Mouse (Mus musculus) brain, embryonic 14.5 days (tissue): ENCODE measurements around the gene Ablim1.

ENCODE experiments used
- CTCF ChIP-seq: fragments of 200-500 bp; IDR thresholded peaks from 2 replicates; pipeline ENCODE4 v1.5.1; 2012; ENCODE audit warnings: inconsistent platforms, mild to moderate bottlenecking, moderate library complexity, borderline replicate concordance; ENCODE audit not compliant: insufficient read depth, insufficient read length; ENCODE audit errors: extremely low read depth
- POLR2A ChIP-seq: fragments of 200-500 bp; IDR thresholded peaks from 2 replicates; pipeline ENCODE4 v1.6.1; 2012; ENCODE audit warnings: mild to moderate bottlenecking, inconsistent platforms, borderline replicate concordance; ENCODE audit not compliant: poor library complexity, insufficient read depth, insufficient read length, severe bottlenecking; ENCODE audit errors: extremely low read depth

GRCm38 (mm10) chr19:56997164-56997599 is 317.5 kb downstream of the Ablim1 start:
- TF ChIP-seq POLR2A (no peak), CTCF (no peak)
